Mouse (Mus musculus) thymus, adult 2 months (tissue): ENCODE data around the gene Nufip1. TPM values are rescaled to one million over a fixed set of nuclear protein-coding genes. Genes with fewer than 3 reads are reported as not detected.

Experiments
- DNase-seq: peaks from one replicate; pipeline ENCODE4 v3.0.0; 2021
- H3K27ac ChIP-seq: fragments of 200-500 bp; 2 replicates; pipeline ENCODE4 v1.5.1; 2012; ENCODE audit warnings: low read length, control low read depth; ENCODE audit not compliant: control insufficient read depth, insufficient read depth
- H3K27me3 ChIP-seq: fragments of 200-500 bp; 2 replicates; pipeline ENCODE4 v1.6.1; 2012; ENCODE audit warnings: mild to moderate bottlenecking, low read length, moderate library complexity, mixed read lengths; ENCODE audit not compliant: control insufficient read depth, insufficient read depth
- H3K36me3 ChIP-seq: fragments of 200-500 bp; 2 replicates; pipeline ENCODE4 v1.6.1; 2012; ENCODE audit warnings: mild to moderate bottlenecking, low read length, moderate library complexity; ENCODE audit not compliant: control insufficient read depth, insufficient read depth
- H3K4me1 ChIP-seq: fragments of 200-500 bp; replicated peaks from 2 replicates; pipeline ENCODE4 v1.6.1; 2012; ENCODE audit warnings: low read length; ENCODE audit not compliant: control insufficient read depth, insufficient read depth
- H3K4me3 ChIP-seq: fragments of 200-500 bp; 2 replicates; pipeline ENCODE4 v1.5.1; 2012; ENCODE audit warnings: mild to moderate bottlenecking, low read length, control low read depth, moderate library complexity; ENCODE audit not compliant: control insufficient read depth, insufficient read depth
- CTCF ChIP-seq: fragments of 200-500 bp; IDR thresholded peaks from 2 replicates; pipeline ENCODE4 v1.5.1; 2012; ENCODE audit warnings: mild to moderate bottlenecking, control low read depth, low read length, moderate library complexity, borderline replicate concordance; ENCODE audit not compliant: control insufficient read depth, poor library complexity, insufficient read depth; ENCODE audit errors: extremely low read depth
- POLR2A ChIP-seq: fragments of 200-500 bp; IDR thresholded peaks from 2 replicates; pipeline ENCODE4 v1.6.1; 2012; ENCODE audit warnings: mild to moderate bottlenecking, low read length, control low read depth, moderate library complexity; ENCODE audit not compliant: control insufficient read depth, poor library complexity, insufficient read depth; ENCODE audit errors: extremely low read depth
- WGBS: fragments of 180-500 bp; shearing (Covaris S2); methylation state at CpG from one replicate; pipeline ENCODE4 v1.1.7; 2018; 5-methylcytosine and 5-hydroxymethylcytosine counted together
- polyA plus RNA-seq: library from polyadenylated mRNA; depleted of rRNA; stranded (reverse); fragments of >200 nt; gene quantifications from 2 replicates; pipeline ENCODE4 v1.2.3, GENCODE M21; 2012

Gene Nufip1
- polyA plus RNA-seq, 1 experiment, result 5.5 TPM

DNA sequence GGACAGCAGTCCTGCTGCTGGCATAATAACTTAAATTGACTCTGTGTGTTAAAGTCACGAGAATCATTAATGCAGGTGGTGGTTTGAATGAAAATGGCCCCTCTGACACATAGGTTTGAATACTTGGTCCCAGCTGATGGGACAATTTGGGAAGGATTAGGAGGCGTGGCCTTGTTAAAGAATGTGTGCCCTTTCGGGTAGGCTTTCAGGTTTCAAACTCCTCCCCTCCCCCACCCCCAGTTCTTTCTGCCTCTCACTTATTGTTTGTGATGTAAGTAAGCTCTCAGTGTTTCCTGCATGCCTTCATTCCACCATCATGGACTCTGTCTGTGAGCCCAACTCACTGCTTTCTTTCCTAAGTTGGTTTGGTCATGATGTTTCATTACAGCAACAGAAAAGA lies 16.6 kb downstream of the Nufip1 start:
- 96% methylated on average over 3 of the region's 3 CpGs for WGBS
- no peaks in the 10 kb centered on the region for H3K27me3 ChIP-seq

DNA sequence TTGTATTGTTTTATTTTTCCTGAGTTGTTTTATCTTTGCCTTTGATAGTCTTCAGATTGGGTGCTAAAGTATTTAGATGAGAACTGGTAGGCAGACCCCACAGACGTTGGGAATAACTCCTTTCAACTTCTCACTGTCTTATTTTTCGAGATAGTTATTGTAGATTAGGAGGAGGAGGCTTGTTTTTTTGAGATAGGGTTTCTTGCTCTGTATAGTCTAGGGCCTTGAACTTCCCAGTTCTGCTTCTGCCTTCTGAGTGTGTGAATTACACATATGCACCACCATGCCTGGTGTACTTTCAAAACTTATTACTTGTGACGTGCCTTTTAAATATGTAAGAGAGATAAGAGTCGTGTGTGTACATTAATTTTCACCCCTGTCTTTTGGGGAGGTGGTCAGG lies 17.5 kb downstream of the Nufip1 start:
- 88% methylated on average over 4 of the region's 4 CpGs for WGBS
- H3K4me1 ChIP-seq, result no peaks in the 10 kb centered on the region
- TF ChIP-seq POLR2A, result no peak
- no peak for TF ChIP-seq CTCF
- H3K27ac ChIP-seq, result no peak overlapping the region
- no peak overlapping the region for H3K4me3 ChIP-seq
- DNase-seq, result no peak
- H3K27me3 ChIP-seq, result no peaks in the 10 kb centered on the region
- peaks cover 53% of the 10 kb centered on the region for H3K36me3 ChIP-seq

More for the DNA sequence above, 16.6 kb downstream of the Nufip1 start:
- no peaks in the 10 kb centered on the region for H3K4me1 ChIP-seq
- DNase-seq, result no peak
- no peak overlapping the region for H3K4me3 ChIP-seq
- TF ChIP-seq CTCF (no peak), POLR2A (no peak)
- H3K36me3 ChIP-seq, result peaks cover 45% of the 10 kb centered on the region
- no peak overlapping the region for H3K27ac ChIP-seq

DNA sequence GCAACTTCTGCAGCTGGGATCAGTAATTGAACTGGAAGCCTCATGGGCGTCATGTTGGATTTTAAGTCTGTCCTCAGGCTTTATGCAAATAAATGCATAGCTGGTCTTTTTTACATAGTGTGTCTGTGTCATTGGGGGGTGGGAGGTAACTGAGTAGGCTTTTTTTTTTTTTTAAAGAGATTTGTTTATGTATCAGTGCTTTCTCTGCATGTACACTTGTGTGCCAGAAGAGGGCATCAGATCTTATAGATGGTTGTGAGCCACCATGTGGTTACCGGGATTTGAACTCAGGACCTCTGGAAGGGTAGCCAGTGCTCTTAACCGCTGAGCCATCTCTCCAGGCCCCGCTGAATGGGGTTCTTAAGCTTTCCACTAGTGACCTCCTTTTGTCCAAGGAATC lies 24.3 kb downstream of the Nufip1 start:
- WGBS, result 94% methylated on average over 4 of the region's 4 CpGs
- peaks cover 51% of the 10 kb centered on the region for H3K36me3 ChIP-seq
- TF ChIP-seq CTCF (no peak), POLR2A (no peak)

GRCm38 (mm10) chr14:76145248-76145647 lies 34.6 kb downstream of the Nufip1 start:
- no peaks in the 10 kb centered on the region for H3K27me3 ChIP-seq
- no peak overlapping the region for H3K27ac ChIP-seq
- WGBS, result 90% methylated on average over 1 of the region's 1 CpGs
- DNase-seq, result no peak
- TF ChIP-seq POLR2A, result no peak
- no peak for TF ChIP-seq CTCF
- H3K4me1 ChIP-seq, result no peaks in the 10 kb centered on the region
- H3K4me3 ChIP-seq, result no peak overlapping the region
- no peaks in the 10 kb centered on the region for H3K36me3 ChIP-seq

More for the DNA sequence above, 24.3 kb downstream of the Nufip1 start:
- no peak overlapping the region for H3K4me3 ChIP-seq
- no peak overlapping the region for H3K27ac ChIP-seq
- H3K4me1 ChIP-seq, result no peaks in the 10 kb centered on the region
- no peak for DNase-seq
- no peaks in the 10 kb centered on the region for H3K27me3 ChIP-seq

- no peak overlapping the region for H3K4me3 ChIP-seq
- H3K27me3 ChIP-seq, result no peaks in the 10 kb centered on the region
- H3K27ac ChIP-seq, result no peak overlapping the region
- no peak for DNase-seq
- H3K4me1 ChIP-seq, result no peaks in the 10 kb centered on the region
- WGBS, result 85% methylated on average over 7 of the region's 7 CpGs
- no peak for TF ChIP-seq CTCF
- no peak for TF ChIP-seq POLR2A
- no peaks in the 10 kb centered on the region for H3K36me3 ChIP-seq
These were observed 35.2 kb downstream of the Nufip1 start for GRCm38 (mm10) chr14:76145868-76146267.

- Histone ChIP-seq H3K4me1 (0 out of 2 replicates have a peak, but pooled peaks cover 2% of the 10 kb centered on the region), H3K36me3 (no peaks in the 10 kb centered on the region), H3K27ac (no peak overlapping the region), H3K4me3 (no peak overlapping the region), H3K27me3 (no peaks in the 10 kb centered on the region)
- TF ChIP-seq POLR2A (no peak), CTCF (no peak)
- 89% methylated on average over 6 of the region's 6 CpGs for WGBS
- DNase-seq, result no peak
These were observed 36.4 kb downstream of the Nufip1 start for GRCm38 (mm10) chr14:76147061-76147460.

DNA sequence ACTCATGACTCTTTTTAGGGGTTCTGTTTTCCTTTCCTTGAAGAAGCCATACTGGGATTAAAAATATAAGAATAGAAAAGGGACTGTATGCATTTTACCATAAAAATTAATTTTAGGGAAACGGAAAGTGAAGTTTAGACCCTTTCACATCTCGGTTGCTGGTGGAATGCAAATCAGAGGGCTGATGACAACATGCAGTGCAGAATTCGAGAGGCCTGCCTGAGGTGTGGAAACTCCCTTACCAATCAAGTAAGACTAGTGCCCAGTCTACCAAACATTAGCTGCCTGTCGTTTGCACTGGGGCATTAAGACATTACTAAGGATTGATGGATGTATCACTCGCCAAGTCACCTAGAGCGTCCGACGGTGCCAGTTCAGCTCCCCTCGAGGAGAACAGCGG lies 37.6 kb downstream of the Nufip1 start:
- Histone ChIP-seq H3K27me3 (no peaks in the 10 kb centered on the region), H3K27ac (no peak overlapping the region), H3K4me1 (peaks cover 6% of the 10 kb centered on the region), H3K4me3 (no peak overlapping the region), H3K36me3 (no peaks in the 10 kb centered on the region)
- TF ChIP-seq CTCF (no peak), POLR2A (no peak)
- no peak for DNase-seq
- WGBS, result 95% methylated on average over 10 of the region's 10 CpGs
